In genomic region chr8:108827428-108827827, GRCm38 (mm10) we compare ENCODE assay signal across 10 mouse cellular contexts.
DNase-seq lines count a peak whose midpoint lies in the region; ATAC-seq lines count a peak whose summit lies in the region.
"Had no signal": no experiment of that assay in that cellular context is flagged by ENCODE, and none has a peak within 500 bp of the region (broad histone marks: within the 10 kb centered on the region; RNA-seq: fewer than 3 reads in every experiment).

No protein-coding gene starts in this region.

- 0 out of 2 replicates have a peak overlapping the region, but pooled peaks have one; percentile 17 for H3K27ac ChIP-seq in forebrain, embryonic 10.5 days
- H3K27ac ChIP-seq in forebrain, embryonic 14.5 days (ENCODE audit: low read depth, low read length) = no peak overlapping the region
- no peak overlapping the region for H3K27ac ChIP-seq in limb, embryonic 13.5 days
- H3K27ac ChIP-seq: forebrain, embryonic 15.5 days had no signal

- no peaks in the 10 kb centered on the region for H3K9me3 ChIP-seq in forebrain, embryonic 10.5 days
- H3K9me3 ChIP-seq in forebrain, embryonic 14.5 days (replicated peaks; ENCODE audit: control insufficient read depth, low read length) = no peaks in the 10 kb centered on the region
- no peaks in the 10 kb centered on the region for H3K9me3 ChIP-seq in limb, embryonic 13.5 days
- H3K9me3 ChIP-seq: forebrain, embryonic 15.5 days had no signal

- ATAC-seq in forebrain, embryonic 14.5 days = no peak
- ATAC-seq in limb, embryonic 13.5 days (ENCODE audit: low FRiP score, low read depth) = no peak
- ATAC-seq: forebrain, embryonic 15.5 days had no signal

- no peak overlapping the region for H3K4me3 ChIP-seq in forebrain, embryonic 10.5 days
- no peak overlapping the region for H3K4me3 ChIP-seq in forebrain, embryonic 14.5 days (ENCODE audit: low read depth, low read length)
- no peak overlapping the region for H3K4me3 ChIP-seq in limb, embryonic 13.5 days
- H3K4me3 ChIP-seq: forebrain, embryonic 15.5 days had no signal

- H3K27me3 ChIP-seq in forebrain, embryonic 10.5 days (ENCODE audit: poor library complexity, severe bottlenecking) = no peaks in the 10 kb centered on the region; the same call in 1 of the 2 replicates
- no peaks in the 10 kb centered on the region for H3K27me3 ChIP-seq in forebrain, embryonic 14.5 days (replicated peaks; ENCODE audit: control insufficient read depth, insufficient read depth, low read length)
- H3K27me3 ChIP-seq in limb, embryonic 13.5 days = no peaks in the 10 kb centered on the region
- H3K27me3 ChIP-seq: forebrain, embryonic 15.5 days had no signal

- WGBS in forebrain, embryonic 10.5 days = 78% methylated on average over 15 of the region's 15 CpGs
- WGBS in forebrain, embryonic 14.5 days = 75% methylated on average over 15 of the region's 15 CpGs
- WGBS in limb, embryonic 13.5 days = 38% methylated on average over 15 of the region's 15 CpGs

- no peak for DNase-seq in forebrain, embryonic 10.5 days (ENCODE audit: extremely low spot score, low spot score)
- no peak for DNase-seq in forebrain, embryonic 14.5 days (ENCODE audit: low spot score)
- peak; percentile 18 for DNase-seq in lung, postnatal 36 days
- no peak for DNase-seq in lung, postnatal 25 days (ENCODE audit: low spot score)
- peak; percentile 34 for DNase-seq in fibroblast of lung, adult 2 months (ENCODE audit: low read depth)
- no peak for DNase-seq in left cerebral cortex, postnatal 36 days (ENCODE audit: low spot score in 2 of 2)
- no peak for DNase-seq in c-Kit-positive CD71-positive TER-119-positive erythroid progenitor cells, embryonic 14.5 days (ENCODE audit: low spot score)
- DNase-seq: cerebellum, postnatal 10 days had no signal

- H3K36me3 ChIP-seq in forebrain, embryonic 10.5 days (replicated peaks) = peaks cover 12% of the 10 kb centered on the region
- no peaks in the 10 kb centered on the region for H3K36me3 ChIP-seq in forebrain, embryonic 14.5 days (ENCODE audit: control insufficient read depth, insufficient read depth, low read length)
- 0 out of 2 replicates have a peak, but pooled peaks cover under 1% of the 10 kb centered on the region for H3K36me3 ChIP-seq in limb, embryonic 13.5 days
- H3K36me3 ChIP-seq: forebrain, embryonic 15.5 days had no signal

- no peak overlapping the region for H3K4me2 ChIP-seq in forebrain, embryonic 14.5 days (ENCODE audit: low read length)
- 0 out of 2 replicates have a peak overlapping the region, but pooled peaks have one; percentile 12 for H3K4me2 ChIP-seq in limb, embryonic 13.5 days (replicated peaks)
- H3K4me2 ChIP-seq: forebrain, embryonic 15.5 days had no signal

- intact Hi-C loops in left cerebral cortex, postnatal 36 days (cut with DNase I) = no loop called here

- H3K4me1 ChIP-seq in forebrain, embryonic 10.5 days = peaks cover 51% of the 10 kb centered on the region
- peaks cover 29% of the 10 kb centered on the region for H3K4me1 ChIP-seq in forebrain, embryonic 14.5 days (ENCODE audit: control insufficient read depth, insufficient read depth, low read length)
- H3K4me1 ChIP-seq in limb, embryonic 13.5 days = peaks cover 59% of the 10 kb centered on the region

- no peak overlapping the region for H3K9ac ChIP-seq in forebrain, embryonic 14.5 days (ENCODE audit: low read length)
- H3K9ac ChIP-seq in limb, embryonic 13.5 days = no peak overlapping the region
- H3K9ac ChIP-seq: forebrain, embryonic 15.5 days had no signal

Comparison
In these comparisons a context has a peak if more than half of its experiments do, and no peak if none do; other contexts are left out.
1. DNase-seq: peak in lung, postnatal 36 days (single experiment) and fibroblast of lung, adult 2 months (single experiment); none in forebrain, embryonic 10.5 days (single experiment), forebrain, embryonic 14.5 days (single experiment), lung, postnatal 25 days (single experiment), left cerebral cortex, postnatal 36 days (0 of 2) and c-Kit-positive CD71-positive TER-119-positive erythroid progenitor cells, embryonic 14.5 days (single experiment).